Mouse (Mus musculus): ENCODE measurements around the gene Klhl23. TPM values are rescaled to one million over a fixed set of nuclear protein-coding genes. Genes with fewer than 3 reads are reported as not detected.

The Klhl23 gene
- polyA plus RNA-seq, 1 experiment from 2014 or later: 60.0 TPM

DNA sequence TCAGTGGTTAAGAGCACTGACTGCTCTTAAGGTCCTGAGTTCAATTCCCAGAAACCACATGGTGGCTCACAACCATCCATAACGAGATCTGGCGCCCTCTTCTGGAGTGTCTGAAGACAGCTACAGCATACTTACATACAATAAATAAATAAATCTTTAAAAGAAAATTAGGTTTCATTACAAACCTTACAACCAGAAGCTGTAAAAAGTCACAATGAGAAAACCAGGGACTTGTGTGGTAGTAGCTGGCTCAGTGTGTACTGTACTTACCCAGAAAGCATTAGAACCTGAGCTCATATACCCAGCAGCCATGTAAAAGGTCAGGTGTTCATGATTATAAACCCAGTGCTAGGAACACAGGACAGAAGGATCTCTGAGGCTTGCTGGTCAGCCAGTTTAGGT, 62.2 kb downstream of the Klhl23 start:
- peaks cover 12% of the 10 kb centered on the region for H3K4me1 ChIP-seq (replicated peaks)
- no peaks in the 10 kb centered on the region for H3K27me3 ChIP-seq
- no peak overlapping the region for H3K4me2 ChIP-seq (replicated peaks)
- H3K36me3 ChIP-seq: no peaks in the 10 kb centered on the region
- WGBS: 68% methylated on average over 2 of the region's 2 CpGs
- H3K4me3 ChIP-seq (replicated peaks): no peak overlapping the region
- no peak for ATAC-seq
- no peaks in the 10 kb centered on the region for H3K9me3 ChIP-seq
- H3K27ac ChIP-seq: no peak overlapping the region
- no peak overlapping the region for H3K9ac ChIP-seq (replicated peaks)

DNA sequence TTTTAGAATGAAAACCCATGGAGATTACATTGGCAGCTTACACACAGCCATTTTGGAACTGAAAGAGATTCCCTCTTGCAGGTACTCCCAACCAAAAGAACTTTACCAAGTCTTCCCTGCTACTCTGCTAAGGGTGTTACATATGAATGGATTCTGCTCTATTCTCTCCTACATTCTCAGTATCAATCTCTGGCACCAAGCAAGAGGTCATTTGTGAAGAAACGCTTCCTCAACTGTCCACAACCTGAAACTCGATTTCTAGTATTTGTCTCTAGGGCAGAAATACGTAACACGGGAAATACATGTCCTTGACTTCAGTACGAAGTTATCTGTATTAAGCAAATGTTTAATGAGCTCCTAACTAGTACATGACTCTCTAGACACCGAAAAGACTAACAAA, 62.8 kb downstream of the Klhl23 start:
- Histone ChIP-seq H3K36me3 (no peaks in the 10 kb centered on the region), H3K27me3 (no peaks in the 10 kb centered on the region), H3K9ac (replicated peaks) (no peak overlapping the region), H3K27ac (no peak overlapping the region), H3K4me3 (replicated peaks) (peak overlapping the region; percentile 62), H3K4me2 (replicated peaks) (peak overlapping the region; percentile 67), H3K4me1 (replicated peaks) (peaks cover 12% of the 10 kb centered on the region), H3K9me3 (no peaks in the 10 kb centered on the region)
- ATAC-seq: no peak
- 65% methylated on average over 6 of the region's 6 CpGs for whole genome bisulfite sequencing

DNA sequence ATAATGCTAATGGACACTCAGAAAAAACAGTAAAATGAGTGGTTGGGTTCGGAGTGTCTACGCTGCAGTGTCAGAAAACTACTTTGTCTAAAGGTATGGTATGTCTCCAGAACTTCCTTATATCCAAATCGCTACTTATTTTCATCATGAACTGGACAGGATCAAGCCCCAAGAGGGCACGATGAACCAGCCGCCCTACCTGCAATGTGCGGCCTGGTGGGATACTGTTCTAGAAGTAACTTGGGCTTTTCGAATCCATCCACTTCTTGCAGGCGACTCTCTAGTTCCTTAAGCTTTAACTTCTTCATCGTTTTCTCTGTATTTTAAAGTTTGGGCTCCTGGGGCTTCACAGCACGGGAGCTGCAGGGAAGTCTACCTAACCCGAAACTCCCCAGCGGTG, 63.3 kb downstream of the Klhl23 start:
- 9% methylated on average over 12 of the region's 12 CpGs for WGBS

DNA sequence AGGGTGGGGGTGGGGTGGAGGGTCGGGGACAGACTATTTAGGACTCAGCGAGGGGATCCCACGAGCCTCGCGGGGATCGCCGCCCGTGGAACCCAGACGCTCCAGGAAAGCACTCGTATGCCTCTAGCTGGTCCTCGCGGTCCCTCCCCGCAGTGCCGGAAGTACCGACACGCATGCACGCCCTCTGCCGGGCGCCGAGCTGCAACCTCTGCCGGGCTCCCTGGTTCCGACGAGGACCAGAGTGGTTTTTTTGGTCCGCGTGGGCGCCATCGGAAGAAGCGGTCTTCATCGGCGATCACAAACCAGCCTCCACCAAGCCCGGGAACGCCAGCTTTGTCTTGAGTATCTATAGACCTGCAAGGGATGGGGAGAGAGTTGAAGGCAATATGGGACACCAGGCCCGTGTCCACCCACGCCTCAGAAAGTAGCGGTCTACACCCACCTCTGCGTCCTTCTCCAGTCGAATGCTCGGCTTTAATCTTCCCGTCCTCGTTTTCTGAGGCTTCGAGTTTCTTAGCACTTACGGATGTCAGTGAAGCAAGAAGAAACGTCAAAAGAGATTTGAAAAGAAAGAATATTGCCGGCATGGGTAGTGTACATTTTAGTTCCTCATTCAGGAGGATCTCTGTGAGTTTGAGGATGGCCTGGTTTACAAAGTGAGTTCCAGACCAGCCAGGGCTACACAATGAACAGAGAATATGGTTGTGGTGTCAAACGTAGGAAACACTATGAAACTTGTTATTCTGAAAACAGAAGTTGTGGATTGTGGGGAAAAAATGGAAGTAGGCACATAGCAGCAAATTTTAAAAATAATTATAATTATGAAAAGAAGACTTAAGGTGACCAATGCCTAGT, 63.9 kb downstream of the Klhl23 start, which contains the start of gene Mettl5:
Gene Mettl5, minus strand, starts transcription at position 165 of the 855 bp plus-strand sequence.
- WGBS: 2% methylated on average over 45 of the region's 45 CpGs
- Histone ChIP-seq H3K9ac (replicated peaks) (peak within 1 kb of the TSS; percentile 73), H3K9me3 (no peaks in the 10 kb centered on the region), H3K36me3 (no peaks in the 10 kb centered on the region), H3K4me2 (replicated peaks) (peak within 1 kb of the TSS; percentile 67), H3K4me1 (replicated peaks) (peaks cover 12% of the 10 kb centered on the region), H3K4me3 (replicated peaks) (peak within 1 kb of the TSS; percentile 62), H3K27me3 (no peaks in the 10 kb centered on the region), H3K27ac (no peak within 1 kb of the TSS)
- peak; percentile 94 for ATAC-seq

More for the DNA sequence above, 63.3 kb downstream of the Klhl23 start:
- H3K4me3 ChIP-seq (replicated peaks): peak overlapping the region; percentile 62
- H3K9ac ChIP-seq (replicated peaks): peak overlapping the region; percentile 73
- ATAC-seq: peak; percentile 45
- H3K9me3 ChIP-seq: no peaks in the 10 kb centered on the region
- no peak overlapping the region for H3K27ac ChIP-seq
- peaks cover 12% of the 10 kb centered on the region for H3K4me1 ChIP-seq (replicated peaks)
- peak overlapping the region; percentile 67 for H3K4me2 ChIP-seq (replicated peaks)
- no peaks in the 10 kb centered on the region for H3K27me3 ChIP-seq
- H3K36me3 ChIP-seq: no peaks in the 10 kb centered on the region

Other genes starting within 250 kb of the Klhl23 start
- gene Lrp2, start 235.9 kb upstream of the Klhl23 start, polyA plus RNA-seq (2015; fragmentation: Nextera tagmentation; extraction: Ambion mirVana): 2.2 and 3.7 TPM in 2 replicates
- 24.3 and 24.8 TPM in 2 replicates for gene Bbs5, start 174.8 kb upstream of the Klhl23 start, polyA plus RNA-seq (2015; fragmentation: Nextera tagmentation; extraction: Ambion mirVana)
- gene Klhl41, start 151.8 kb upstream of the Klhl23 start, polyA plus RNA-seq (2015; fragmentation: Nextera tagmentation; extraction: Ambion mirVana): 0.13 and 0.18 TPM in 2 replicates
- 13.2 and 14.8 TPM in 2 replicates for gene Fastkd1, start 108.4 kb upstream of the Klhl23 start, polyA plus RNA-seq (2015; fragmentation: Nextera tagmentation; extraction: Ambion mirVana)
- 137 and 142 TPM in 2 replicates for gene Ppig, start 99.4 kb upstream of the Klhl23 start, polyA plus RNA-seq (2015; fragmentation: Nextera tagmentation; extraction: Ambion mirVana)
- gene Ccdc173, start 32.4 kb upstream of the Klhl23 start, polyA plus RNA-seq (2015; fragmentation: Nextera tagmentation; extraction: Ambion mirVana): 4.2 and 4.8 TPM in 2 replicates
- gene Phospho2, start 32.3 kb upstream of the Klhl23 start, polyA plus RNA-seq (2015; fragmentation: Nextera tagmentation; extraction: Ambion mirVana): 40.8 and 43.6 TPM in 2 replicates
- gene Ssb, start 39.6 kb downstream of the Klhl23 start, polyA plus RNA-seq (2015; fragmentation: Nextera tagmentation; extraction: Ambion mirVana): 370 and 407 TPM in 2 replicates
- 33.2 and 35.1 TPM in 2 replicates for gene Mettl5, start 63.7 kb downstream of the Klhl23 start, polyA plus RNA-seq (2015; fragmentation: Nextera tagmentation; extraction: Ambion mirVana)
- 20.6 and 21.4 TPM in 2 replicates for gene Ubr3, start 75.3 kb downstream of the Klhl23 start, polyA plus RNA-seq (2015; fragmentation: Nextera tagmentation; extraction: Ambion mirVana)
- 0.17 and 0.19 TPM in 2 replicates for gene Myo3b, start 217.2 kb downstream of the Klhl23 start, polyA plus RNA-seq (2015; fragmentation: Nextera tagmentation; extraction: Ambion mirVana)

Data from midbrain, embryonic 13.5 days (tissue).